Mouse (Mus musculus) myocyte (in vitro differentiated cells): ENCODE results near the gene D130043K22Rik.

ENCODE experiments used
- CEBPB ChIP-seq: IDR thresholded peaks from 2 replicates; pipeline ENCODE4 v1.6.1; 2011; ENCODE audit warnings: mild to moderate bottlenecking, moderate library complexity; ENCODE audit not compliant: poor library complexity, insufficient read depth, severe bottlenecking
- E2F4 ChIP-seq: IDR thresholded peaks from one replicate; pipeline ENCODE4 v1.6.1; 2011; ENCODE audit warnings: mild to moderate bottlenecking, control low read depth, moderate library complexity; ENCODE audit not compliant: insufficient read depth
- MAX ChIP-seq: IDR thresholded peaks from one replicate; pipeline ENCODE4 v1.6.1; 2011; ENCODE audit warnings: low read depth, mild to moderate bottlenecking, control low read depth
- MYOD1 ChIP-seq, 3 experiments: IDR thresholded peaks; one replicate each; pipeline ENCODE4 v1.6.1; 2011; ENCODE audit warnings: control low read depth in 2 of 3, low read depth in 2 of 3, mild to moderate bottlenecking in 2 of 3, moderate library complexity in 1 of 3; ENCODE audit not compliant: insufficient read length in 2 of 3, control insufficient read depth in 1 of 3
- POLR2A ChIP-seq: IDR thresholded peaks from one replicate; pipeline ENCODE4 v1.6.1; 2011; ENCODE audit warnings: low read depth, mild to moderate bottlenecking, control low read depth, moderate library complexity; ENCODE audit not compliant: insufficient read length
- POLR2AphosphoS2 ChIP-seq: IDR thresholded peaks from one replicate; pipeline ENCODE4 v1.6.1; 2011; ENCODE audit warnings: low read depth, control low read depth; ENCODE audit not compliant: insufficient read length
- REST ChIP-seq: IDR thresholded peaks from one replicate; pipeline ENCODE4 v1.6.1; 2011; ENCODE audit warnings: mild to moderate bottlenecking, control low read depth, moderate library complexity; ENCODE audit not compliant: insufficient read depth, insufficient read length
- SRF ChIP-seq: IDR thresholded peaks from one replicate; pipeline ENCODE4 v1.6.1; 2011; ENCODE audit warnings: low read depth; ENCODE audit not compliant: control insufficient read depth, insufficient read length
- TCF12 ChIP-seq: IDR thresholded peaks from one replicate; pipeline ENCODE4 v1.6.1; 2011; ENCODE audit warnings: mild to moderate bottlenecking, control low read depth; ENCODE audit not compliant: poor library complexity, insufficient read depth, severe bottlenecking
- USF1 ChIP-seq: IDR thresholded peaks from one replicate; pipeline ENCODE4 v1.6.1; 2011; ENCODE audit warnings: low read depth, mild to moderate bottlenecking, control low read depth, moderate library complexity

DNA sequence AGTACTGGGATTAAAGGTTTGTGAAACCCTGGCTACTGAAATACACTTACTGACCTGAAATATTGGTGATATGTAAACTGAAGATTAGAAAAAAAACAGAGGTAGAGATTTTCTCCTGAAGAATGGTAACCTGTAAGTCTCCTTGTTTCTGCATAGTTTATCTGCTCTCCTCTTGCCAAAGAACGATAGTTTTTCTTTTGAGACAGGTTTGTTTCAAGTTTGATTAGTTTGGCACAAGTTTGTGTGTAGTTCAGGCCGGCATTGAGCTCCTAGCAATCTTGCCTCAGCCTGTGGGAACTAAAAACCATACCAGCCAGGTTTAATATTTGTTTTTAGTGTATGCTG, 12.2 kb upstream of the D130043K22Rik start:
- TF ChIP-seq POLR2AphosphoS2 = no peak
- no peak for TF ChIP-seq MYOD1 (IDR thresholded peaks at IDR 0.05; ENCODE audit: control insufficient read depth in 1 of 3, insufficient read length in 2 of 3, low read depth in 2 of 3)
- no peak for TF ChIP-seq E2F4
- TF ChIP-seq MAX = no peak
- no peak for TF ChIP-seq POLR2A
- TF ChIP-seq USF1 = no peak
- TF ChIP-seq TCF12 = no peak
- no peak for TF ChIP-seq CEBPB
- TF ChIP-seq SRF = no peak
- no peak for TF ChIP-seq REST
